Mouse (Mus musculus): ENCODE results near the gene Ece1. TPM values are rescaled to one million over a fixed set of nuclear protein-coding genes. Genes with fewer than 3 reads are reported as not detected.

Ece1 gene
- polyA plus RNA-seq, 1 experiment from 2014 or later = 94.2 TPM

DNA sequence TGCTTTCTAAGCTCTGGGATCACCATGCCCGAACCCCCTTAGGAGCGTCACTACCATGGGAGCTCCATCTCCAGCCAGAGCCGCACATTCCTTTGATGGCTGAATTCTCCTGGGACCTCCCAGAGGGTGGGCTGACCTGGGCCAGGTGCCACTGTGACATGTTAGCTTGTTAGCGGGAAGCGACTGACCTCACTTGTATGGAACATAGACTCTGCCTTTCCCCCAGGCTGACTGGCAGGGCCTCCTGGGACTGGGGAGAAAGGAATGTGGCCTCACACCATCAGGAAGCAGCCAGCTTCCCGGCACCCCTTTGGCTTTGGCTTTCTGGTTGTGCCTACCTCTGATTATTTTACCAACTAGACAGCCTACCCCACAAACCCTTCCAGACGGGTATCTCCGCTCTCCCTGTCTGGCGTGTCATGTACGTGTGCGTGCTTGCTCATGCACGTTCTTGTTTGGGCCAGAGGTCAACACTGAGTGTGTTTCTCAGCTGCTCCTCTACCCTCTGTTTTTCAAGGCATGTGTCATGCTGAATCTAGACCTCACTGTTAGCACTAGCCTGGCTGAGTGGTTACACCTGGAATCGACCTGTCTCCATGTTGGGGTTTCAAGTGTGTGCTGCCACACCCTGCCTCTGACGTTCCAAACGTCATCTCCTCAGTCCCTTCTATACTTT, 67.4 kb downstream of the Ece1 start:
- no peaks in the 10 kb centered on the region for H3K27me3 ChIP-seq (replicated peaks; ENCODE audit: control insufficient read depth, insufficient read depth, low read length)
- no peak overlapping the region for H3K9ac ChIP-seq (ENCODE audit: low read length)
- peaks cover 24% of the 10 kb centered on the region for H3K36me3 ChIP-seq (ENCODE audit: control insufficient read depth, insufficient read depth, low read length)
- ATAC-seq (replicated peaks; ENCODE audit: low FRiP score, low TSS enrichment, low read depth) (no peak), DNase-seq (ENCODE audit: low spot score) (no peak)
- no peaks in the 10 kb centered on the region for H3K9me3 ChIP-seq (ENCODE audit: control insufficient read depth, low read length)
- H3K4me1 ChIP-seq (replicated peaks; ENCODE audit: control insufficient read depth, insufficient read depth, low read length) = peaks cover 48% of the 10 kb centered on the region
- H3K27ac ChIP-seq (ENCODE audit: low read depth) = peak overlapping the region; percentile 90
- WGBS = 53% methylated on average over 15 of the region's 15 CpGs
- no peak overlapping the region for H3K4me3 ChIP-seq (ENCODE audit: low read depth, low read length)
- H3K4me2 ChIP-seq (ENCODE audit: low read length) = no peak overlapping the region

DNA sequence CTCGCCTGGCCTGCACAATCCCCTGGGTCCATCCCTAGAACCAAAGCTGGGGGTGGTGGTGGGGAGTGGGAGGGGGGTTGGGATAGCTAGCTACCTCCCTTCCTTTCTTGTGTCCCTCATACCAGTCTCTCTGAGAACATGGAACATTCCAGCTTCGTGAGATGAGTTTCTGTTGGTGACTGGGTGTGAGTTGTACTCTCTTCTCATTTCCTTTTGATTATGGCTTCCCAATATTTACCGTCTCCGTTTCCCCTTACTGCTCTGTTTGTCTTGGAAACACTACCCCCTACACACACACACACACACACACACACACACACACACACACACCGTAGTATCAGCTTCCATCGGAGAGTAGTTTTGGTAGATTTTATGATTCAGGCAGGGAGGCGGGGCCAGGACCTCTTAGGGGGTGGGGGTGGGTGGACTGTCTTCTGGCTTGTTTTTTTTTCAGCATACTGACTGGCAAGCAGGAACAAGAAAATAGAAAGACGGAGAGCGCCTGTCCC, 68.5 kb downstream of the Ece1 start:
- no peak overlapping the region for H3K9ac ChIP-seq (ENCODE audit: low read length)
- DNase-seq (ENCODE audit: low spot score) = no peak
- peak overlapping the region; percentile 90 for H3K27ac ChIP-seq (ENCODE audit: low read depth)
- H3K9me3 ChIP-seq (ENCODE audit: control insufficient read depth, low read length) = no peaks in the 10 kb centered on the region
- H3K27me3 ChIP-seq (replicated peaks; ENCODE audit: control insufficient read depth, insufficient read depth, low read length) = no peaks in the 10 kb centered on the region
- H3K4me3 ChIP-seq (ENCODE audit: low read depth, low read length) = no peak overlapping the region
- 11% methylated on average over 9 of the region's 9 CpGs for WGBS
- peak overlapping the region; percentile 22 for H3K4me2 ChIP-seq (ENCODE audit: low read length)
- peaks cover 48% of the 10 kb centered on the region for H3K4me1 ChIP-seq (replicated peaks; ENCODE audit: control insufficient read depth, insufficient read depth, low read length)
- peak; percentile 50 for ATAC-seq (replicated peaks; ENCODE audit: low FRiP score, low TSS enrichment, low read depth)
- peaks cover 33% of the 10 kb centered on the region for H3K36me3 ChIP-seq (ENCODE audit: control insufficient read depth, insufficient read depth, low read length)

DNA sequence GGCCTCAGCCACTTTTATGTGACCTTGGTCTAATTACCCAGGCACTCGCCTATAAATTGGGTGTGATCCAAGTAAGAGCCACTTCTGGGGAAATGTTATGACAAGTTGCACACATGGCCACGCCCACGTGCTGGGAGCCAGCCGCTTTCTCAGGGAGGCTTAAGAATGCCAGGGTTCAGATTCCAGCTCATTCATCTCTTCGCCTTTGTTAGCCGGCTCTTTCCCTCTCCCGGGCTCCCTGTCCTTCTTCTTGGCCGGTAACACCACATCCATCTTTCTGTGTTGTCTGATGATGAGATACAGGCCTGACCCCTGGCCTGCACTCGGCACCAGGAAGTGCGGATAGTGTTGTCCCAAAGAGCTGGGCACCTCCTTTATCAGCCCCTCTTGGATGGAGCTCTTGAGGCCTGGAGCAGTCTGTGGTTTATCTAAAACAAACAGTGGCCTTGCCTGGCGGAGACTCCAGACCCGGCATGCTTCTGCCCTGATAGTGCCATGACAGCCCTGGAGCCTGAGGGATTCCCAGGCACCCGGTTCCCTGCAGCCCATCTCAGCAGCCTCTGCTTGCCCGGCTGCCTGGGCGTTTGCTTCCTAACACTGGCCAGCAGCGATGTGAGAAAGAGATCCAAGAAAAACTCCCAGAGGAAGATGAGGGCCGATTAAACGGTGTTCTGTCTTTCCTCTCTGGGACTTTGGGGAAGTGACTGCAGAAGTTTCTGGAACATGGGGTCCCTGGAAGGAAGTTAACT, 69.1 kb downstream of the Ece1 start:
- Histone ChIP-seq H3K9me3 (ENCODE audit: control insufficient read depth, low read length) (no peaks in the 10 kb centered on the region), H3K9ac (ENCODE audit: low read length) (no peak overlapping the region), H3K4me1 (replicated peaks; ENCODE audit: control insufficient read depth, insufficient read depth, low read length) (peaks cover 48% of the 10 kb centered on the region), H3K36me3 (ENCODE audit: control insufficient read depth, insufficient read depth, low read length) (peaks cover 34% of the 10 kb centered on the region), H3K4me2 (ENCODE audit: low read length) (peak overlapping the region; percentile 22), H3K4me3 (ENCODE audit: low read depth, low read length) (no peak overlapping the region), H3K27ac (ENCODE audit: low read depth) (peak overlapping the region; percentile 90), H3K27me3 (replicated peaks; ENCODE audit: control insufficient read depth, insufficient read depth, low read length) (no peaks in the 10 kb centered on the region)
- DNase-seq (ENCODE audit: low spot score) (peak; percentile 88), ATAC-seq (replicated peaks; ENCODE audit: low FRiP score, low TSS enrichment, low read depth) (peak; percentile 82)
- 4% methylated on average over 18 of the region's 18 CpGs for WGBS

DNA sequence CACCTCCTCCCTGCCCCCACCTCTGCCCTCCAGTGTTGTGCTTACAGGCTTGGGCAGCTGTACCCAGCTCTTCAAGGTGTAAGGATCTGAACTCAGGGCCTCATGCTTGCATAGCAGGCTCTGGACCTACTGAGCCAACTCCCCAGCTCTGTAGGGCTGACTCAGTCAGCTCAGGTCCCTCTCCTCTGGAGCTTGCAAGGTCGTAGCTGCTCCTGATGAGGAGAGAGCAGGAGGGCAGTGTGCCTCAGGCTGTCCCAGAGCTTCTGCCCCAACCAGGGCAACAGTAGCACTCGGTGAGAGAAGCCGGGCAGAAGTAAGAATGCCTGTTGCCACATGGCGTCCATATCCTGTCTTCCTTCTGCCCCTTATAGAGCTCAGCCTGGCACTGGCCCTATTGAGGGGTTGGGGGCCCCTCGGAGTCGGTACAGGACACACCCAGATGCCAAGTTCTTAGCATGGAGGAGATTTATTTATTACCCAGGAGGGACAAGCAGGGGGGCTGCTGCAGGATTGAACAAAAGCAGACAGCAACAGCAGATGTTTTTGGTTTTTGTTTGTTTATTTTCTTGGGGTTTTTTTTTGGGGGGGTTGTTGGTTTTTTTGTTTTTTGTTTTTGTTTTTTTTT, 70.6 kb downstream of the Ece1 start:
- H3K4me1 ChIP-seq (replicated peaks; ENCODE audit: control insufficient read depth, insufficient read depth, low read length) = peaks cover 43% of the 10 kb centered on the region
- H3K9me3 ChIP-seq (ENCODE audit: control insufficient read depth, low read length) = no peaks in the 10 kb centered on the region
- peak overlapping the region; percentile 90 for H3K27ac ChIP-seq (ENCODE audit: low read depth)
- H3K4me3 ChIP-seq (ENCODE audit: low read depth, low read length) = no peak overlapping the region
- DNase-seq (ENCODE audit: low spot score) (no peak), ATAC-seq (replicated peaks; ENCODE audit: low FRiP score, low TSS enrichment, low read depth) (no peak)
- no peak overlapping the region for H3K4me2 ChIP-seq (ENCODE audit: low read length)
- no peak overlapping the region for H3K9ac ChIP-seq (ENCODE audit: low read length)
- WGBS = 45% methylated on average over 6 of the region's 6 CpGs
- peaks cover 38% of the 10 kb centered on the region for H3K36me3 ChIP-seq (ENCODE audit: control insufficient read depth, insufficient read depth, low read length)
- no peaks in the 10 kb centered on the region for H3K27me3 ChIP-seq (replicated peaks; ENCODE audit: control insufficient read depth, insufficient read depth, low read length)

DNA sequence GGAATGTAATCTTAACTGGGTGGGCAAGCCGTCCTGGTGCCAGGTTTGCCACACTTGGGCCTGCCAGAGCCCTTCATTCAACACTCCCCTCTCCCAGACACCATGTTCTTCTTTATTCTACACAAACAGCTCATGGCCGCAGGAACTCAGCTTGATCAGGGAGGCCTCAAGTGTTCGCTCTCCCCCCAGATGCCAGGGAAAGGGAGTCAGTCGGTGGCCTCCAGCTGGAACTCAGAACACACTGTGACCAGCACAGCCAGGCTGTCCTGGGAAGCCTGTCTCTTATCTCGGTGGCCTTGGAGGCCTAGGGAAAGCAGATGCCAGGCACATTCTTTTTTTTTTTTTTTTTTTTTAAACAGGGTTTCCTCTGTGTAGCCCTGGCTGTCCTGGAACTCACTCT, 71.3 kb downstream of the Ece1 start:
- H3K9me3 ChIP-seq (ENCODE audit: control insufficient read depth, low read length) = no peaks in the 10 kb centered on the region
- H3K4me3 ChIP-seq (ENCODE audit: low read depth, low read length) = no peak overlapping the region
- H3K36me3 ChIP-seq (ENCODE audit: control insufficient read depth, insufficient read depth, low read length) = peaks cover 42% of the 10 kb centered on the region
- DNase-seq (ENCODE audit: low spot score) (no peak), ATAC-seq (replicated peaks; ENCODE audit: low FRiP score, low TSS enrichment, low read depth) (no peak)
- peaks cover 36% of the 10 kb centered on the region for H3K4me1 ChIP-seq (replicated peaks; ENCODE audit: control insufficient read depth, insufficient read depth, low read length)
- no peak overlapping the region for H3K9ac ChIP-seq (ENCODE audit: low read length)
- WGBS = 52% methylated on average over 5 of the region's 5 CpGs
- H3K27ac ChIP-seq (ENCODE audit: low read depth) = peak overlapping the region; percentile 69
- H3K4me2 ChIP-seq (ENCODE audit: low read length) = no peak overlapping the region
- no peaks in the 10 kb centered on the region for H3K27me3 ChIP-seq (replicated peaks; ENCODE audit: control insufficient read depth, insufficient read depth, low read length)

DNA sequence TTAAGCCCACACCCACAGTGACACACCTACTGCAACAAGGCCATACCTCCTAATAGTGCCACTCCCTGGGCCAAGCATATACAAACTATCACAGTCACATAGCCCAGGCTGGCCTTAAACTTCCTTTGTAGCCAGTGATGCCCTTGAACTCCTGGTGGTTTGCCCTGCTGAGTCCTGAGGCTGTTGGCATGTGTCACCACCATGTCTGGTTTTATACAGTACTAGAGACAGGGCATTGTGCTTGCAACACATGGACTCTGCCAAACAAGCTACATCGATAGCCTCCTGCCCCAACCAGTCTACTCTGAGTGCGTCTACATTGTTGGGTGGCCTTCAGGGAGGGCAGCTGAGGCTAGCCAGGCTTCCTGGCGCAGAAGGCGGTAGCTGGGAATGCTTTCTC, 74.1 kb downstream of the Ece1 start:
- no peak overlapping the region for H3K4me3 ChIP-seq (ENCODE audit: low read depth, low read length)
- no peaks in the 10 kb centered on the region for H3K9me3 ChIP-seq (ENCODE audit: control insufficient read depth, low read length)
- peaks cover 70% of the 10 kb centered on the region for H3K36me3 ChIP-seq (ENCODE audit: control insufficient read depth, insufficient read depth, low read length)
- no peak overlapping the region for H3K27ac ChIP-seq (ENCODE audit: low read depth)
- WGBS = 92% methylated on average over 4 of the region's 4 CpGs
- H3K4me2 ChIP-seq (ENCODE audit: low read length) = no peak overlapping the region
- peaks cover 17% of the 10 kb centered on the region for H3K4me1 ChIP-seq (replicated peaks; ENCODE audit: control insufficient read depth, insufficient read depth, low read length)
- H3K27me3 ChIP-seq (replicated peaks; ENCODE audit: control insufficient read depth, insufficient read depth, low read length) = no peaks in the 10 kb centered on the region
- no peak overlapping the region for H3K9ac ChIP-seq (ENCODE audit: low read length)
- DNase-seq (ENCODE audit: low spot score) = no peak
- no peak for ATAC-seq (replicated peaks; ENCODE audit: low FRiP score, low TSS enrichment, low read depth)

DNA sequence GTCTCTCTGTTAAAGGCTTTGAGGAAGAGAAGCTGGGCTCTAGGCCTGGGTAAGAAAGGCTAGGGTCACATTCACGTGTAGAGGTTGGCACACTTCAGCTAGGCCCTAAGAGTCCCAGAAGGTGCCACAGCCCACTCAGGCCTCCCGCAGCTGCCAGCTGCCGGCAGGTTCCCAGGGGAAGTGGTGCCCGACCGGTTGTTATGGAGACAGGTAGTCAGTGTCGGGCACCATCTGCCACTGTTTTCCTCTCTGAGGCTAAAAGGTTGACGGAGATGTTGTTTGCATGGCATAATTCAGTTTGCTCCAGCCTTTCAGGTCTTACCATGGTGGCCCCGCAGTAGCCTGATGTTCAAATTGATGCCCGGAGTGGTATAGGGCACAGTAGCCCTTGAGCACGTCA, 78.0 kb downstream of the Ece1 start:
- Histone ChIP-seq H3K9me3 (ENCODE audit: control insufficient read depth, low read length) (no peaks in the 10 kb centered on the region), H3K9ac (ENCODE audit: low read length) (no peak overlapping the region), H3K4me1 (replicated peaks; ENCODE audit: control insufficient read depth, insufficient read depth, low read length) (no peaks in the 10 kb centered on the region), H3K4me3 (ENCODE audit: low read depth, low read length) (no peak overlapping the region), H3K27ac (ENCODE audit: low read depth) (no peak overlapping the region), H3K27me3 (replicated peaks; ENCODE audit: control insufficient read depth, insufficient read depth, low read length) (no peaks in the 10 kb centered on the region), H3K4me2 (ENCODE audit: low read length) (no peak overlapping the region), H3K36me3 (ENCODE audit: control insufficient read depth, insufficient read depth, low read length) (peaks cover 95% of the 10 kb centered on the region)
- ATAC-seq (replicated peaks; ENCODE audit: low FRiP score, low TSS enrichment, low read depth) (no peak), DNase-seq (ENCODE audit: low spot score) (no peak)
- WGBS = 91% methylated on average over 10 of the region's 10 CpGs

DNA sequence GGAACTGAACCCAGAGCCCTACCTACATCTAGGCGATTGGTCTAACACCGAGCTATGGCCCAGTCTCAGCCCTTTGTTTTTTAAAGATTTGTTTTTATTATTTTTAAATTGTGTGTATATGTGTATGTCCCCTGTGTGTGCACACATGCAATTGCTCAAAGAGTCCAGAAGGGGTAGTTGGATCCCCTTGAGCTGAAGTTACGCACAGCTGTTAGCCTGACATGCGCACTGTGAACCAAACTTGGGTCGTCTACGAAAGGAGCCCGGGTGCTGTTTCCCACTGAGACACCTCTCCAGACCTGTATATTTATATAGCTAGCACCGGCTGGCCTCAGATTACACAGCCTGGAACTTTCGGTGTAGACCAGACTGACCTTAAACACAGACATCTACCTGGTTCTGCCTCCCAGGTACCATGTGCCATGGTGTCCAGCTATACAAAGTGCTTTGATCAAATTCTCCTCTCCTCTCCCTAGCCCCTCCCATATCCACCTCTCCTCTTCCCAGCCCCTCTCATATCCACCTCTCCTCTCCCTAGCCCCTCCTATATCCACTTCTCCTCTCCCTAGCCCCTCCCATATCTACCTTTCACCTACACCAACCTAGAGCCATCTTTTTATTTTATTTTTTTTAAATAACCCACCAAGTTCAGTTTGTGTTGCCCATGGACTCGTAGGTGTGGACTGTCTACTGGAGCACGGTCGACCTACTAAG, 79.3 kb downstream of the Ece1 start:
- no peak overlapping the region for H3K9ac ChIP-seq (ENCODE audit: low read length)
- no peaks in the 10 kb centered on the region for H3K27me3 ChIP-seq (replicated peaks; ENCODE audit: control insufficient read depth, insufficient read depth, low read length)
- 0 out of 2 replicates have a peak, but pooled peaks cover 2% of the 10 kb centered on the region for H3K9me3 ChIP-seq (ENCODE audit: control insufficient read depth, low read length)
- 93% methylated on average over 12 of the region's 12 CpGs for WGBS
- ATAC-seq (replicated peaks; ENCODE audit: low FRiP score, low TSS enrichment, low read depth) (no peak), DNase-seq (ENCODE audit: low spot score) (no peak)
- H3K4me2 ChIP-seq (ENCODE audit: low read length) = no peak overlapping the region
- peaks cover 97% of the 10 kb centered on the region for H3K36me3 ChIP-seq (ENCODE audit: control insufficient read depth, insufficient read depth, low read length)
- H3K4me1 ChIP-seq (replicated peaks; ENCODE audit: control insufficient read depth, insufficient read depth, low read length) = no peaks in the 10 kb centered on the region
- no peak overlapping the region for H3K27ac ChIP-seq (ENCODE audit: low read depth)
- H3K4me3 ChIP-seq (ENCODE audit: low read depth, low read length) = no peak overlapping the region
